Mouse (Mus musculus) bone marrow, adult 2 months (tissue): ENCODE results near the gene Ccdc9b.

ENCODE experiments used
- CTCF ChIP-seq: fragments of 200-500 bp; IDR thresholded peaks from 2 replicates; pipeline ENCODE4 v1.5.1; 2011; ENCODE audit warnings: low read length, control low read depth; ENCODE audit not compliant: control insufficient read depth, insufficient read depth
- POLR2A ChIP-seq: fragments of 200-500 bp; IDR thresholded peaks from 2 replicates; pipeline ENCODE4 v1.6.1; 2011; ENCODE audit warnings: low read depth, mild to moderate bottlenecking, control low read depth, low read length, borderline replicate concordance; ENCODE audit not compliant: control insufficient read depth

DNA sequence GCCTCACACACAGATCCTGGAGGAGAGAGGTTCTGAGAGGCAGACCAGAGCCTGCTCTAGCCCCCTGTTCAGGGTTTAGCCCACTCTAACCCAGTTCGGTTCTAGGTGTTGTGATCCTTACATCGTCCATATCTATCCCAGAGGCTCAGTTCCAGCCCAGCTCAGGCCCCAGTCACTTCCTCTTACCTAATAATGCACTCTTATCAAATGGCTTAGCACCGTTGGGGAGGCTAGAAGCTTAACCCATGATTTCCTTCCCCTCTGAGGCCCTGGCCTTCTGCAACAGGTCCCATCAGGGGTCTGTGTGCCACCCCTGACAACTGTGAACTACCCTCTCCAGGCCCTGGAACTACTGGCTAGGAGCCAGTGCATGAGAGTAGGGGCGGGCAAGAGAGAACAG is 33.3 kb downstream of the Ccdc9b start:
- TF ChIP-seq CTCF (no peak), POLR2A (no peak)
